Mouse (Mus musculus): Measurements from ENCODE around the gene Pdzrn3. TPM values are rescaled to one million over a fixed set of nuclear protein-coding genes. Genes with fewer than 3 reads are reported as not detected.
A peak's percentile ranks its signal among the peaks of the same experiment; 100 is the strongest.

Gene Pdzrn3
- total RNA-seq, 2 experiments from 2014 or later: 50.4 to 53.3 TPM

GRCm38 (mm10) chr6:101336660-101337059, 41.0 kb downstream of the Pdzrn3 start:
- intact Hi-C loops (cut with DNase I): no loop called here
- DNase-seq (ENCODE audit: low spot score in 2 of 2): no peak

- intact Hi-C loops (cut with DNase I): no loop called here
- DNase-seq (ENCODE audit: low spot score in 2 of 2): no peak
These were observed 42.0 kb downstream of the Pdzrn3 start for GRCm38 (mm10) chr6:101335744-101336143.

- no peak for DNase-seq (ENCODE audit: low spot score in 2 of 2)
- intact Hi-C loops (cut with DNase I): no loop called here
These were observed 43.2 kb downstream of the Pdzrn3 start for GRCm38 (mm10) chr6:101334495-101334894.

- intact Hi-C loops (cut with DNase I): no loop called here
- no peak for DNase-seq (ENCODE audit: low spot score in 2 of 2)
These were observed 47.3 kb downstream of the Pdzrn3 start for GRCm38 (mm10) chr6:101330392-101330791.

- intact Hi-C loops (cut with DNase I): no loop called here
- DNase-seq (ENCODE audit: low spot score in 2 of 2): no peak
These were observed 48.2 kb downstream of the Pdzrn3 start for GRCm38 (mm10) chr6:101329499-101329898.

- DNase-seq (ENCODE audit: low spot score in 2 of 2): no peak
- intact Hi-C loops (cut with DNase I): no loop called here
These were observed 49.2 kb downstream of the Pdzrn3 start for GRCm38 (mm10) chr6:101328514-101328913.

- intact Hi-C loops (cut with DNase I): no loop called here
- DNase-seq (ENCODE audit: low spot score in 2 of 2): no peak
These were observed 50.0 kb downstream of the Pdzrn3 start for GRCm38 (mm10) chr6:101327741-101328140.

- intact Hi-C loops (cut with DNase I): no loop called here
- DNase-seq (ENCODE audit: low spot score in 2 of 2): no peak
These were observed 50.5 kb downstream of the Pdzrn3 start for GRCm38 (mm10) chr6:101327196-101327595.

GRCm38 (mm10) chr6:101325842-101326639, 51.7 kb downstream of the Pdzrn3 start:
- intact Hi-C loops (cut with DNase I): no loop called here
- DNase-seq (ENCODE audit: low spot score in 2 of 2): no peak

GRCm38 (mm10) chr6:101322580-101322979, 55.1 kb downstream of the Pdzrn3 start:
- intact Hi-C loops (cut with DNase I): no loop called here
- no peak for DNase-seq (ENCODE audit: low spot score in 2 of 2)

- no peak for DNase-seq (ENCODE audit: low spot score in 2 of 2)
- intact Hi-C loops (cut with DNase I): no loop called here
These were observed 57.3 kb downstream of the Pdzrn3 start for GRCm38 (mm10) chr6:101320386-101320785.

- intact Hi-C loops (cut with DNase I): no loop called here
- DNase-seq (ENCODE audit: low spot score in 2 of 2): no peak
These were observed 58.2 kb downstream of the Pdzrn3 start for GRCm38 (mm10) chr6:101319374-101319967.

- no peak for DNase-seq (ENCODE audit: low spot score in 2 of 2)
- intact Hi-C loops (cut with DNase I): no loop called here
These were observed 59.2 kb downstream of the Pdzrn3 start for GRCm38 (mm10) chr6:101318530-101318929.

GRCm38 (mm10) chr6:101311446-101311845, 66.3 kb downstream of the Pdzrn3 start:
- DNase-seq (ENCODE audit: low spot score in 2 of 2): no peak
- intact Hi-C loops (cut with DNase I): no loop called here

- DNase-seq (ENCODE audit: low spot score in 2 of 2): no peak
- intact Hi-C loops (cut with DNase I): no loop called here
These were observed 67.2 kb downstream of the Pdzrn3 start for GRCm38 (mm10) chr6:101310491-101310890.

- peak; percentile 68 to 85 for DNase-seq (ENCODE audit: low spot score in 2 of 2)
- intact Hi-C loops (cut with DNase I): no loop called here
These were observed 69.6 kb downstream of the Pdzrn3 start for GRCm38 (mm10) chr6:101307964-101308531.

- DNase-seq (ENCODE audit: low spot score in 2 of 2): no peak
- intact Hi-C loops (cut with DNase I): no loop called here
These were observed 70.9 kb downstream of the Pdzrn3 start for GRCm38 (mm10) chr6:101306834-101307233.

- intact Hi-C loops (cut with DNase I): no loop called here
- DNase-seq (ENCODE audit: low spot score in 2 of 2): no peak
These were observed 72.2 kb downstream of the Pdzrn3 start for GRCm38 (mm10) chr6:101305543-101305942.

GRCm38 (mm10) chr6:101303959-101304738, 73.5 kb downstream of the Pdzrn3 start:
- DNase-seq (ENCODE audit: low spot score in 2 of 2): no peak
- intact Hi-C loops (cut with DNase I): no loop called here

- intact Hi-C loops (cut with DNase I): no loop called here
- no peak for DNase-seq (ENCODE audit: low spot score in 2 of 2)
These were observed 74.2 kb downstream of the Pdzrn3 start for GRCm38 (mm10) chr6:101303501-101303900.
